Mouse (Mus musculus) left cerebral cortex, adult 11 months (tissue): ENCODE results near the gene Ypel1.

Experiments used
- DNase-seq: peaks from one replicate; pipeline ENCODE4 v3.0.0; 2022; ENCODE audit warnings: low spot score

The Ypel1 gene

GRCm38 (mm10) chr16:17086669-17087193 lies 17.2 kb downstream of the Ypel1 start:
- DNase-seq: no peak

- no peak for DNase-seq
Observed at GRCm38 (mm10) chr16:17088346-17088745, 18.9 kb downstream of the Ypel1 start.

GRCm38 (mm10) chr16:17096938-17097337 lies 27.4 kb downstream of the Ypel1 start:
- no peak for DNase-seq

GRCm38 (mm10) chr16:17102630-17103220 lies 33.2 kb downstream of the Ypel1 start:
- DNase-seq: no peak

- DNase-seq: no peak
Observed at GRCm38 (mm10) chr16:17104600-17104999, 35.1 kb downstream of the Ypel1 start.

GRCm38 (mm10) chr16:17110771-17111743 lies 41.6 kb downstream of the Ypel1 start, which contains the start of gene Ppil2:
TSS of gene Ppil2 (minus strand) at chr16:17111257.
- peak; percentile 67 for DNase-seq

- no peak for DNase-seq
Observed at GRCm38 (mm10) chr16:17117309-17117799, 47.9 kb downstream of the Ypel1 start.

- DNase-seq: no peak
Observed at GRCm38 (mm10) chr16:17121569-17121968, 52.1 kb downstream of the Ypel1 start.

GRCm38 (mm10) chr16:17124119-17124870 lies 54.8 kb downstream of the Ypel1 start:
- DNase-seq: no peak

GRCm38 (mm10) chr16:17124871-17125520 lies 55.5 kb downstream of the Ypel1 start, which contains the start of gene 2610318N02Rik:
TSS of gene 2610318N02Rik (minus strand) at chr16:17125167.
- peak; percentile 44 for DNase-seq

GRCm38 (mm10) chr16:17127292-17127691 lies 57.8 kb downstream of the Ypel1 start:
- DNase-seq: no peak

GRCm38 (mm10) chr16:17131191-17132088 lies 61.9 kb downstream of the Ypel1 start:
- DNase-seq: no peak

- peak; percentile 97 for DNase-seq
Observed at GRCm38 (mm10) chr16:17132089-17132905, 62.8 kb downstream of the Ypel1 start, which contains the start of gene Sdf2l1. TSS of gene Sdf2l1 (minus strand) at chr16:17132383.

GRCm38 (mm10) chr16:17132906-17133200 lies 63.4 kb downstream of the Ypel1 start:
- DNase-seq: no peak
